Mouse (Mus musculus) megakaryocyte, embryonic 14.5 days (primary cell): ENCODE data around the gene Serpina1a. TPM values are rescaled to one million over a fixed set of nuclear protein-coding genes. Genes with fewer than 3 reads are reported as not detected.

Experiments used
- polyA plus RNA-seq: library from polyadenylated mRNA; stranded (reverse); fragments of >175 nt; gene quantifications from 2 replicates; pipeline ENCODE4 v1.2.3, GENCODE M21; 2012; ENCODE audit warnings: low replicate concordance; ENCODE audit not compliant: insufficient read depth

The Serpina1a gene
- polyA plus RNA-seq, 1 experiment: not detected

Other genes with a start within 250 kb of the Serpina1a start
- 1.4 TPM in 1 of 2 replicates, not detected in the other for gene Serpina10, start 232.1 kb downstream of the Serpina1a start, polyA plus RNA-seq
- gene Serpina6, start 206.3 kb downstream of the Serpina1a start, polyA plus RNA-seq: not detected in 2 replicates
- gene Serpina16, start 187.4 kb downstream of the Serpina1a start, polyA plus RNA-seq: not detected in 2 replicates
- gene Serpina1f, start 168.0 kb downstream of the Serpina1a start, polyA plus RNA-seq: not detected in 2 replicates
- not detected in 2 replicates for gene Serpina1d, start 90.0 kb downstream of the Serpina1a start, polyA plus RNA-seq
- not detected in 2 replicates for gene Serpina1b, start 33.2 kb downstream of the Serpina1a start, polyA plus RNA-seq
- not detected in 2 replicates for gene Serpina1c, start 41.3 kb upstream of the Serpina1a start, polyA plus RNA-seq
- not detected in 2 replicates for gene Serpina1e, start 95.4 kb upstream of the Serpina1a start, polyA plus RNA-seq
- not detected in 2 replicates for gene Serpina11, start 126.4 kb upstream of the Serpina1a start, polyA plus RNA-seq
- gene Serpina9, start 150.2 kb upstream of the Serpina1a start, polyA plus RNA-seq: not detected in 2 replicates
- gene Serpina12, start 180.9 kb upstream of the Serpina1a start, polyA plus RNA-seq: not detected in 2 replicates
- gene Serpina5, start 237.6 kb upstream of the Serpina1a start, polyA plus RNA-seq: not detected in 2 replicates
- gene Serpina3a, start 249.2 kb upstream of the Serpina1a start, polyA plus RNA-seq: not detected in 2 replicates